Mouse (Mus musculus): ENCODE results near the gene Zbtb22.

DNA sequence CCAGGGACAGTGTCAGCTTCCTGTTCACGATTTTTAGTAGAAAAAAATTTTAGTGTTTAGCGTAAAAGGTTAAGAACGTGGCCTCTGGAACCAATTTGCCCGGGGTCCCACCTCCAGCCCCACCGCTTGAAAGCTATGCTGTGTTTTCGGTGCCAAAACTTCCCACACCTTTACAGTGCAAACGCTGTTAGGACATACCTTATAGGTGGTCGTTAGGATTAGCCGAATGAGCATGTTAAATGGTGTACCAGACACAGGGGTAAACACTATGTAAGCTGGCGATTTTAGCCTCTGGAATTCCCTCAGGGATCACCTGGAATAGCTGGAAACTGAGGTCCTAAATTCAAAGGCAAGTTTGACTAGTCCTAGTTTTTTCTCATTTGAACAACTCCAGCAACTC is 40.6 kb downstream of the Zbtb22 start:
- TF ChIP-seq CTCF (IDR thresholded peaks at IDR 0.05; ENCODE audit: low read depth) (no peak), EP300 (IDR thresholded peaks at IDR 0.05; ENCODE audit: low read depth) (no peak)

All from heart, postnatal 0 days (tissue).